Mouse (Mus musculus) heart, embryonic 15.5 days (tissue): ENCODE measurements around the gene Gm47283. TPM values are rescaled to one million over a fixed set of nuclear protein-coding genes. Genes with fewer than 3 reads are reported as not detected.
"Not testable (repeated sequence)": the region's sequence is repeated elsewhere in the genome, so short reads cannot be mapped to it uniquely, and the experiment has no call there.

Source experiments
- ATAC-seq: fragments of 200-750 bp; cut with Nextera tagmentation; replicated peaks from 2 replicates; pipeline ENCODE4 v1.8.0; 2017; ENCODE audit warnings: low read depth, moderate TSS enrichment; ENCODE audit not compliant: insufficient number of reproducible peaks, insufficient read depth, low FRiP score
- H3K27ac ChIP-seq: fragments of 300-500 bp; sonication (generic); 2 replicates; pipeline ENCODE4 v1.5.1; 2015; ENCODE audit warnings: mild to moderate bottlenecking, inconsistent platforms
- H3K27me3 ChIP-seq: fragments of 300-500 bp; sonication (generic); 2 replicates; pipeline ENCODE4 v1.6.1; 2015; ENCODE audit warnings: inconsistent platforms
- H3K36me3 ChIP-seq: fragments of 300-500 bp; sonication (generic); 2 replicates; pipeline ENCODE4 v1.6.1; 2015; ENCODE audit warnings: mild to moderate bottlenecking, inconsistent platforms
- H3K4me1 ChIP-seq: fragments of 300-500 bp; sonication (generic); replicated peaks from 2 replicates; pipeline ENCODE4 v1.6.1; 2015; ENCODE audit warnings: inconsistent platforms
- H3K4me2 ChIP-seq: fragments of 300-500 bp; sonication (generic); 2 replicates; pipeline ENCODE4 v1.6.1; 2015; ENCODE audit warnings: inconsistent platforms, mild to moderate bottlenecking, moderate library complexity
- H3K4me3 ChIP-seq: fragments of 300-500 bp; sonication (generic); 2 replicates; pipeline ENCODE4 v1.5.1; 2015; ENCODE audit warnings: mild to moderate bottlenecking, inconsistent platforms
- H3K9ac ChIP-seq: fragments of 300-500 bp; sonication (generic); 2 replicates; pipeline ENCODE4 v1.6.1; 2015; ENCODE audit warnings: mild to moderate bottlenecking, inconsistent platforms
- H3K9me3 ChIP-seq: fragments of 300-500 bp; sonication (generic); replicated peaks from 2 replicates; pipeline ENCODE4 v1.6.1; 2016; ENCODE audit warnings: inconsistent platforms
- WGBS: fragments of 180-500 bp; shearing (Covaris S2); methylation state at CpG from one replicate; pipeline ENCODE4 v1.1.7; 2015; ENCODE audit warnings: mixed read lengths; 5-methylcytosine and 5-hydroxymethylcytosine counted together
- polyA plus RNA-seq: library from polyadenylated mRNA; unstranded; fragments of >200 nt; fragmentation: Nextera tagmentation; extraction: Ambion mirVana; gene quantifications from 2 replicates; pipeline ENCODE4 v1.2.1, GENCODE M21; 2015

Gene Gm47283
- polyA plus RNA-seq, 1 experiment from 2014 or later: not detected

- ATAC-seq: not testable (repeated sequence)
- H3K36me3 ChIP-seq: peaks cover 37% of the 10 kb centered on the region
Measured at GRCm38 (mm10) chrY:90742261-90743052, 42.1 kb upstream of the Gm47283 start.

GRCm38 (mm10) chrY:90743053-90743810 lies 41.3 kb upstream of the Gm47283 start:
- H3K27ac ChIP-seq, H3K4me3 ChIP-seq, H3K4me1 ChIP-seq, H3K9ac ChIP-seq, ATAC-seq, H3K4me2 ChIP-seq, H3K27me3 ChIP-seq: not testable (repeated sequence)
- peaks cover 37% of the 10 kb centered on the region for H3K36me3 ChIP-seq
- 81% methylated on average over 39 of the region's 46 CpGs for WGBS
- peaks cover 36% of the 10 kb centered on the region for H3K9me3 ChIP-seq

More at GRCm38 (mm10) chrY:90742261-90743052, 42.1 kb upstream of the Gm47283 start:
- H3K4me3 ChIP-seq, H3K4me1 ChIP-seq, H3K27me3 ChIP-seq, H3K9ac ChIP-seq, H3K27ac ChIP-seq, H3K4me2 ChIP-seq: not testable (repeated sequence)
- peaks cover 36% of the 10 kb centered on the region for H3K9me3 ChIP-seq
- 84% methylated on average over 49 of the region's 49 CpGs for WGBS

GRCm38 (mm10) chrY:90743811-90744220 lies 40.7 kb upstream of the Gm47283 start:
- H3K27ac ChIP-seq: peak overlapping the region; percentile 46; the same call in 1 of the 2 replicates
- no CpG with 5 or more reads among the region's 21 CpGs for WGBS
- no peak for ATAC-seq
- H3K4me1 ChIP-seq: no peaks in the 10 kb centered on the region
- H3K9me3 ChIP-seq: peaks cover 36% of the 10 kb centered on the region
- H3K9ac ChIP-seq: no peak overlapping the region
- H3K27me3 ChIP-seq: no peaks in the 10 kb centered on the region
- no peak overlapping the region for H3K4me2 ChIP-seq
- peak overlapping the region; percentile 32; the same call in 1 of the 2 replicates for H3K4me3 ChIP-seq
- peaks cover 34% of the 10 kb centered on the region for H3K36me3 ChIP-seq

- Histone ChIP-seq H3K9me3 (peaks cover 31% of the 10 kb centered on the region), H3K36me3 (peaks cover 28% of the 10 kb centered on the region), H3K27ac (peak overlapping the region; percentile 46), H3K4me2 (peak overlapping the region; percentile 49), H3K4me3 (peak overlapping the region; percentile 32)
- not testable (repeated sequence) for H3K4me1 ChIP-seq, H3K27me3 ChIP-seq, H3K9ac ChIP-seq
- peak; percentile 86 for ATAC-seq
- WGBS: 65% methylated on average over 51 of the region's 51 CpGs
Measured at GRCm38 (mm10) chrY:90744381-90744981, 40.1 kb upstream of the Gm47283 start.

GRCm38 (mm10) chrY:90745256-90745655 lies 39.3 kb upstream of the Gm47283 start:
- Histone ChIP-seq H3K36me3 (peaks cover 22% of the 10 kb centered on the region), H3K9me3 (peaks cover 26% of the 10 kb centered on the region)
- H3K9ac ChIP-seq, H3K4me2 ChIP-seq, ATAC-seq, H3K27me3 ChIP-seq, H3K4me1 ChIP-seq, H3K27ac ChIP-seq, H3K4me3 ChIP-seq: not testable (repeated sequence)
- WGBS: 88% methylated on average over 5 of the region's 5 CpGs

GRCm38 (mm10) chrY:90754721-90755120 lies 29.8 kb upstream of the Gm47283 start, which contains the start of gene Gm21860:
Gene Gm21860, minus strand, starts transcription at chrY:90754821.
- H3K4me3 ChIP-seq, H3K27ac ChIP-seq, H3K27me3 ChIP-seq, H3K4me1 ChIP-seq, H3K9me3 ChIP-seq, H3K36me3 ChIP-seq, H3K9ac ChIP-seq, ATAC-seq, H3K4me2 ChIP-seq: not testable (repeated sequence)
- no CpG with 5 or more reads among the region's 8 CpGs for WGBS

GRCm38 (mm10) chrY:90839077-90839476 lies 54.5 kb downstream of the Gm47283 start, which contains the start of gene Gm21748:
Gene Gm21748, minus strand, starts transcription at chrY:90839177.
- H3K9me3 ChIP-seq, H3K4me3 ChIP-seq, H3K4me2 ChIP-seq, H3K27ac ChIP-seq, H3K27me3 ChIP-seq, H3K36me3 ChIP-seq, H3K9ac ChIP-seq, H3K4me1 ChIP-seq, ATAC-seq: not testable (repeated sequence)
- WGBS: no CpG with 5 or more reads among the region's 8 CpGs

Other genes starting within 250 kb of the Gm47283 start
- gene Gm21860, start 29.9 kb upstream of the Gm47283 start, polyA plus RNA-seq: not detected in 2 replicates
- gene Gm21748, start 54.4 kb downstream of the Gm47283 start, polyA plus RNA-seq: not detected in 2 replicates